Mouse (Mus musculus) megakaryocyte, embryonic 14.5 days (primary cell): ENCODE results near the gene H6pd.

ENCODE experiments used
- FLI1 ChIP-seq: IDR thresholded peaks from 2 replicates; pipeline ENCODE4 v1.6.1; 2012; ENCODE audit warnings: low read length, inconsistent platforms, mixed read lengths
- GATA1 ChIP-seq: IDR thresholded peaks from 3 replicates; pipeline ENCODE4 v1.6.1; 2012; ENCODE audit warnings: mixed read lengths, low read length, inconsistent platforms, borderline replicate concordance

DNA sequence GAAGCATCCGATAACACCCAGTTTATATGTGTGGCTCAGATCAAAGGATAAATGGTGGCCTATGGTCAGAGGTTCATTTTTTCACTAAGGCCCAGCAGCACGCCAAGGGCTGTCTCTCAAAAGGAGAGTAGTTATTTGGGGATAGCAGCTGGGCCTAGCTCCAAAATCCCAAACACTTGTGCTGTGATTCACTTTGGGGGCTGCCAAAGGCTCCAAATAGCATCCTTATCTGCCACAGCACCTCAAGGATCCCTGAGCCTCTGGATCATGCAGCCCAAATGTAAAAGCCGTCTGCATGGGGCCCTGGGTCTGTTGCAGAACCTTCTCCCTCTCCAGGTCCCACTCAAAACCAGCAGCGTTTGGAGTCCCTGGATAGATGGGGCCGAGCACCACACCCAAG is 60.7 kb downstream of the H6pd start:
- TF ChIP-seq FLI1 (no peak), GATA1 (no peak)
